Mouse (Mus musculus) forebrain, embryonic 13.5 days (tissue): ENCODE data around the gene Agap1. TPM values are rescaled to one million over a fixed set of nuclear protein-coding genes. Genes with fewer than 3 reads are reported as not detected.

ENCODE experiments used
- ATAC-seq: fragments of 200-750 bp; cut with Nextera tagmentation; 2 replicates; pipeline ENCODE4 v1.8.0; 2017
- H3K27ac ChIP-seq: fragments of 300-500 bp; sonication (generic); 2 replicates; pipeline ENCODE4 v1.5.1; 2015; ENCODE audit warnings: inconsistent platforms, mild to moderate bottlenecking, moderate library complexity
- H3K27me3 ChIP-seq: fragments of 300-500 bp; sonication (generic); 2 replicates; pipeline ENCODE4 v1.6.1; 2015; ENCODE audit warnings: mild to moderate bottlenecking, inconsistent platforms
- H3K36me3 ChIP-seq: fragments of 300-500 bp; sonication (generic); 2 replicates; pipeline ENCODE4 v1.6.1; 2015; ENCODE audit warnings: mild to moderate bottlenecking, inconsistent platforms; ENCODE audit not compliant: poor library complexity, severe bottlenecking
- H3K4me1 ChIP-seq: fragments of 300-500 bp; sonication (generic); 2 replicates; pipeline ENCODE4 v1.6.1; 2015; ENCODE audit warnings: inconsistent platforms
- H3K4me2 ChIP-seq: fragments of 300-500 bp; sonication (generic); 2 replicates; pipeline ENCODE4 v1.6.1; 2015; ENCODE audit warnings: inconsistent platforms, mild to moderate bottlenecking, moderate library complexity
- H3K4me3 ChIP-seq: fragments of 300-500 bp; sonication (generic); 2 replicates; pipeline ENCODE4 v1.5.1; 2015; ENCODE audit warnings: mild to moderate bottlenecking, inconsistent platforms
- H3K9ac ChIP-seq: fragments of 300-500 bp; sonication (generic); 2 replicates; pipeline ENCODE4 v1.6.1; 2015; ENCODE audit warnings: mild to moderate bottlenecking, inconsistent platforms
- H3K9me3 ChIP-seq: fragments of 300-500 bp; sonication (generic); replicated peaks from 2 replicates; pipeline ENCODE4 v1.6.1; 2016; ENCODE audit warnings: inconsistent platforms
- WGBS: fragments of 180-500 bp; shearing (Covaris S2); methylation state at CpG from one replicate; pipeline ENCODE4 v1.1.7; 2015; 5-methylcytosine and 5-hydroxymethylcytosine counted together
- polyA plus RNA-seq: library from polyadenylated mRNA; unstranded; fragments of >200 nt; fragmentation: Nextera tagmentation; extraction: Ambion mirVana; gene quantifications from 2 replicates; pipeline ENCODE4 v1.2.1, GENCODE M21; 2015

Gene Agap1
- polyA plus RNA-seq, 1 experiment from 2014 or later, result 25.4 TPM

DNA sequence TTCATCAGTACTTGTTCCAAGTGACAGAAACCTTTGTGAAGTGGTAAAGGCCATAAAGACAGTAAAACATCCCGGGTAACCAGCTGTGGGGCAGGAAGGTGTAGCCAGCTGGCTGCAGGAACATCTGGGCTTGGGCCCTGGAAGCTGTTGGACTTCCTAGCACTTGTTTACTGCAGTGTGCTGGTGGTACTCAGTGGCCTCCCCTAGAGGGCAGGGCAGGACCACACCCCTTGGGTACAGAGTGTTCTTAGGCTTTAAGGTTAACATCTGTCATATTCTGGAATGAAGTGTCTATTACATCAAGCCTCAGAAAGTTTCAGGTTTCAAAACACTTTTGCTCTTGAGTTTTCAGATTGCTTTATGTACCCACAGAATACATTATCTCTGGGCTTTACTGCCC is 376.5 kb downstream of the Agap1 start:
- 90% methylated on average over 1 of the region's 1 CpGs for WGBS
- H3K36me3 ChIP-seq, result peaks cover 18% of the 10 kb centered on the region

DNA sequence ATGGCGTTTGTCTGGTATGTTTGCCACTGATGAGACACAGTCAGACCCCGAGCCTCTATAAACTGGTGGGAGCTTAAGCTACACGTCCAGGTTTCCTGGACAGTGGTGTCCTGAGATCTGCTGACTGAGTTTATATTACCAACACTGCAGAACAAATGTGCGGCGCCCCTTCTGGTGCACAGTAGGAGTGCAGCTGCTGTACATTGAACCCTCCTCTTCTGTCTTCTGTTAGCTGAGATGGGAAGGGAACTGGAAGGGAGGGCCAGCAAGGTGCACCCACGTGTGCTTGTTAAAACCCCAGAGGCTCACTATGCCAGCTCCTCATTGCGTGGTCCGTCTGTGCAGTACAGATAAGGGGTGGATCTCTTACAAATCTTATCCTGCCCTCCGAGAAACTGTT is 389.5 kb downstream of the Agap1 start:
- H3K9ac ChIP-seq, result no peak overlapping the region
- H3K27me3 ChIP-seq, result peaks cover 35% of the 10 kb centered on the region
- no peak overlapping the region for H3K4me2 ChIP-seq
- H3K27ac ChIP-seq, result no peak overlapping the region
- H3K36me3 ChIP-seq, result peaks cover 32% of the 10 kb centered on the region
- no peaks in the 10 kb centered on the region for H3K9me3 ChIP-seq
- peaks cover 33% of the 10 kb centered on the region for H3K4me1 ChIP-seq
- ATAC-seq, result no peak
- H3K4me3 ChIP-seq, result no peak overlapping the region
- WGBS, result 76% methylated on average over 9 of the region's 9 CpGs

More for the DNA sequence above, 376.5 kb downstream of the Agap1 start:
- H3K27ac ChIP-seq, result no peak overlapping the region
- H3K4me2 ChIP-seq, result no peak overlapping the region
- no peak for ATAC-seq
- no peak overlapping the region for H3K4me3 ChIP-seq
- H3K27me3 ChIP-seq, result peaks cover 1% of the 10 kb centered on the region; the same call in 1 of the 2 replicates
- H3K9me3 ChIP-seq, result no peaks in the 10 kb centered on the region
- H3K9ac ChIP-seq, result no peak overlapping the region
- no peaks in the 10 kb centered on the region for H3K4me1 ChIP-seq

DNA sequence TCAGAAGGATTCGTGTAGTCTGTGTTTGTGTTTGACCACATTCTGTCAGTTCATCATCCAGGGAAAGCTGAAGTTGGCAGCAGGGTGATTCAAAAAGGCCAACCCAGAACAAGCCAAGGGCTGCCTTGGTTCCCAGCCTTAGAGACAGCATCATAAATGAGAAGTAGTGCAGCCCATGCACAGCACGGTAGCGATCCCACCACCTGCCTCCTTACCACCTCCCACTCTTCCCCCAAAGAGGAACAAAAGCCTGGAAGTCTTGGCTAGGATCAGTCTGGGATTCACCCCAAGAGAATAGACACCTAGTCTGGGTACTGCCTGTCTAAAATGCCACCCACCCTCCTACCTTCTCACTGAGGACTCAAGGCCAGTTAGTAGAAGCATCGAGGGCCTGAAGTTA is 390.9 kb downstream of the Agap1 start:
- Histone ChIP-seq H3K9me3 (no peaks in the 10 kb centered on the region), H3K4me3 (no peak overlapping the region), H3K27ac (no peak overlapping the region), H3K36me3 (peaks cover 26% of the 10 kb centered on the region), H3K27me3 (peaks cover 45% of the 10 kb centered on the region), H3K4me1 (peaks cover 47% of the 10 kb centered on the region), H3K9ac (no peak overlapping the region), H3K4me2 (no peak overlapping the region)
- WGBS, result 82% methylated on average over 4 of the region's 4 CpGs
- ATAC-seq, result no peak

DNA sequence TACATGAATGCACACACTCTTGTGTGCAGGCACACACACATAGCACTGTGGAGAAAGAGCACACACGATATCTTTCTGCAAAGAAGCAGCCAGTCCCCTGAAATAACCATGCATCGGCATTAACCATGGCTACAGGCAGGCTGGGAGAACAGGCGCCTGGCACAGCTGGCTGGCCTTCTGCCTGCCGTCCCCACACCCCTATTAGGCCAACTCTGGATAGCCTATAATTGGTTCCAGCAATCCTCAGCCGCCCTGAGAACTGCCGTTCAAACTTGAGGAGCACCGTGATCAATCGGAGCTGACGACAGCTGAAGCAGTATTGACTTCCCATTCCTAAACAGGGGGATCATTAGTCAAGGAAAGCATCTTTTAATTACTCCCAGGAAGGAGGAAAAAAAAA is 391.5 kb downstream of the Agap1 start:
- no peak overlapping the region for H3K4me3 ChIP-seq
- H3K27ac ChIP-seq, result no peak overlapping the region
- peaks cover 20% of the 10 kb centered on the region for H3K36me3 ChIP-seq
- ATAC-seq, result no peak
- no peak overlapping the region for H3K4me2 ChIP-seq
- H3K9me3 ChIP-seq, result no peaks in the 10 kb centered on the region
- H3K9ac ChIP-seq, result no peak overlapping the region
- H3K27me3 ChIP-seq, result peaks cover 52% of the 10 kb centered on the region
- WGBS, result 49% methylated on average over 9 of the region's 9 CpGs
- peaks cover 49% of the 10 kb centered on the region for H3K4me1 ChIP-seq

DNA sequence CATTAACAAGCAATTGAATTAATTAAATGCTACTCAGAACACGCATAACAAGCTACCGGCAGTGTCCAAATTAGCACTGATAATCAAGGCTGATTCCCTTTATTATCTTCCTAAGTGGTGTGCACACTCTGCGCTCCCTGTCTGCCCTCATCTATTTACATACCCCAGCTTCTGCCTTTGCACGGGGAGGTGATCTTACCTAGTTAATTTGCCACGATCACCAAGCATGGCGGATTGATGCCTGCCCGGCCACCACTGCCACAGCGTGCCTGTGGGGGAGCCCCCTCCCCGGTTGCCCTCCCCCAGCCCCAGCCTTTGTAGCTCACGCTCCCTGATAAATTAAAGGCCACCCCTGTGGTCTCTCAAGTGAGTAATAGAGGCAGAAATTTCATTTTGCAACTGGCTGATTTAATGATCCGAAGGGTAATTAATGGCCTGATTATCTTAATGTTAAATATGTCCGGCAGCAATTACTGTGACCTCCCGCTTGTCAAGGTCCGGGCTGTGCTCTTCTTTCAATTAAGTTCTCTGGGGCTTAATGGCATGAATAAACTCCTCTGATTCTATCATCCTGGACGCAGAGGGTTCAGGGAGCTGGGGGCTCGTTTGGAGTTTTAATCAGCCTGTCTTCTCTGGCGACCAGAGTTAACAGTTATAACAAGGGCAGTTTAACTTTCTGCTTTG is 393.9 kb downstream of the Agap1 start:
- Histone ChIP-seq H3K27ac (peak overlapping the region; percentile 68), H3K4me3 (no peak overlapping the region), H3K4me1 (peaks cover 49% of the 10 kb centered on the region), H3K9me3 (no peaks in the 10 kb centered on the region), H3K9ac (peak overlapping the region; percentile 41; the same call in 1 of the 2 replicates), H3K36me3 (no peaks in the 10 kb centered on the region), H3K4me2 (peak overlapping the region; percentile 36), H3K27me3 (peaks cover 64% of the 10 kb centered on the region)
- WGBS, result 4% methylated on average over 17 of the region's 17 CpGs
- ATAC-seq, result peak; percentile 74

DNA sequence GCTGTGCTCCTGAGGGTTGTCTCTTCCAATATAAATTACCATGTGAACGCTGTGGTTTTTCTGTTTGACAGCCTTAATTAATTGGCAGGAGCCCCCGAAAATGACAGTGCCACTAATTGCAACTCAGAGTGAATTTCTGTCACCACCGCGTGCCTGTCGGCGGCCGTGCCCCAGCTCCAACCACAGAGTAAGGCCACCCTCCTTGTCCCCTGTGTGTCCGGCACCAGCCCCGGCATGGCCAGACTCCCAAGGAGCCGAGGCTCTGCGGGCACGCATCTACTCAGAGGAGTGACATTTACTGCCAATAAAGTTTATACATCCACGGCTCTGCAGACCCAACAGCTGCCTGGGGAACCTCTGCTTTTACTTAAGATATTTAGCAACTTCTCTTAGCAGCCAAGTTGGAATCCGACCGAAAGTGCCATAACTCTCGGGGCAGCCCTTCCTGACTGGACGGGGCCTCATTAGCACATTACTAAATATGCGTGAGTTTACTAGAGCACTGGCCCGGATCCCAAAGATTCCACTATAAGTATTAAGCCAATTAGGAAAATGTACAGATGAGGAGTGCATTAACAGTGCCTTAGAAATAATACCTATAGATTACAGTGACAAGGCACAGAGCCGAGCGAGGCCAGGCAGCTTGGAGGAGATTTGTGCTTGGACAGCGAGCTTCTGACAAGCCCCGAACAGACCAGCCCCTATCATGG is 394.7 kb downstream of the Agap1 start:
- Histone ChIP-seq H3K4me2 (peak overlapping the region; percentile 36), H3K4me1 (peaks cover 49% of the 10 kb centered on the region), H3K27me3 (peaks cover 61% of the 10 kb centered on the region), H3K27ac (peak overlapping the region; percentile 68), H3K36me3 (no peaks in the 10 kb centered on the region), H3K9ac (0 out of 2 replicates have a peak overlapping the region, but pooled peaks have one; percentile 41), H3K4me3 (no peak overlapping the region), H3K9me3 (no peaks in the 10 kb centered on the region)
- peak; percentile 41 for ATAC-seq
- 31% methylated on average over 23 of the region's 23 CpGs for WGBS

DNA sequence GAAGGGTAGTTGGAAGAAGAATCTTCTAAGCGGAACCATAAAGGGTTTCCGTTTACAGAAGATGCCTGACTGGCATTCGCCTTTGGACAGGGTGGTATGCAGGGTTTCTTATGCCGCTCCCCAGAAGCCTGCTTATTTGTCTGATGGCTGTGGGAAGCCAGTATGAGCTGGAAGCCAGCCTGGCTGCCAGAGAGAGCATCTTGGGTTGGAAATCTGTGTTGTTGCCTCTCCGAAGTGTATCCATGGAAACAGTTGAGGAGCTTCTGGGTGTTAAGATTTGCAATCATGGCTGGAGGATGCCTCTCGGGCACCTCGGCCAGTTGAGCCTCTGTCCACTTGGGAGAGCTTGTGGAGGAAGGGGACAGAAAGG is 395.2 kb downstream of the Agap1 start:
- Histone ChIP-seq H3K9me3 (no peaks in the 10 kb centered on the region), H3K4me3 (no peak overlapping the region), H3K4me2 (peak overlapping the region; percentile 36), H3K4me1 (peaks cover 49% of the 10 kb centered on the region), H3K27ac (peak overlapping the region; percentile 65), H3K36me3 (no peaks in the 10 kb centered on the region), H3K9ac (0 out of 2 replicates have a peak overlapping the region, but pooled peaks have one; percentile 6), H3K27me3 (peaks cover 58% of the 10 kb centered on the region)
- WGBS, result 56% methylated on average over 7 of the region's 7 CpGs
- peak; percentile 11; the same call in 1 of the 2 replicates for ATAC-seq

DNA sequence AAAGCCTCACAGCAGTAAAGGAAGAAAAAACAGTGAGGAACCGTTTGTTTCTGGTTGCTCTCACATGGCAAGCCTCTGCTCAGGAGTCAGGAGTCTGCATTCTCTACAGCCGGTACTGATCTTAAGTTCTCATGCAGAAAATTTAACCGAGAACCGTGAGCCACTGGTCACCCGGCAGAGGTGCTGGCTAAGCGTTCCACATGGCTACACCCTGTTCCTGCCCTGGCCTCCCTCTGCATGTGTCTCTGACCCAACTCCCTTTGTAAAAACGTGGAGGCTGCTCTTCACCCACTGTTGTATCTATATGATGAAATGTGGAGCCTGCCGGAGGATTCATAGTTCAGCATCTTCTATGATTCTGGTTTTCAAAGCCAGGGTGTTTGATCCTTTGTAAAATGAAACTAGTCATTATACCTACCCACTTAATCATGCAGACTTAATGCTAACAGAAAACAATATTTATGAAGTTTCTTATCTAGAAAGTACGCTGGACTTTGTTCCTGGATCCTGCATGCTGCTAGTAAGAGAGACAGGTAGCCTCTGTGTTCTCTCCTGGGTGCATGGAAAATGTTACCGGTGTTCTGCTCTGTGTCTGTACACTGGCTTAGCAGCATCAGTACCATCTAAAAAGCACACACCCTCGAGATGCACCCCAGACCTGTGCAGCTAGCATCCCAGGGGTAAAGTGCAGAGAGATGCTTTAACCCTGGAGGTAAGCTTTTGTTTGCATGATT is 396.2 kb downstream of the Agap1 start:
- no peak for ATAC-seq

DNA sequence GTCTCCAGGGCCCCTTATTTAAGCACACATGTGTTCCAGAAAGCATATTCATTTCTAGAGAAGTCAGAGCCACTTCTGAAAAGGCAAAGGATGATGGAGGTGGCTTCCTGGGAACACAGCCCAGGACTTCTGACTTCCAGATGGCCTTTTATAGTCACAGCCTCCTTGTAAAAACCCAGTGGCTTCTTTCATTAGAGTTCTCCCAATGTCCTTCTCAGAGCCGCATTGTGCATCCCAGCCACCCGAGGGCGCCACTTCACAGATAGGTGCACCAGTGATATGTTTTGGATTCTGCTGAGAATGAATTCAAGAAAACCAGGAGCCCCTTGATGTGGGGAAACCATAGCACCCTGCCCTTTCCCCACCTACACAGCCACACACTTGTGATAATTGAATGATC is 404.6 kb downstream of the Agap1 start:
- no peak overlapping the region for H3K4me3 ChIP-seq
- H3K9ac ChIP-seq, result no peak overlapping the region
- WGBS, result 27% methylated on average over 3 of the region's 3 CpGs
- ATAC-seq, result no peak
- no peak overlapping the region for H3K4me2 ChIP-seq
- no peaks in the 10 kb centered on the region for H3K9me3 ChIP-seq
- H3K4me1 ChIP-seq, result peaks cover 10% of the 10 kb centered on the region
- H3K27me3 ChIP-seq, result peaks cover 37% of the 10 kb centered on the region
- H3K27ac ChIP-seq, result no peak overlapping the region
- no peaks in the 10 kb centered on the region for H3K36me3 ChIP-seq

More for the DNA sequence above, 396.2 kb downstream of the Agap1 start:
- H3K9me3 ChIP-seq, result no peaks in the 10 kb centered on the region
- no peak overlapping the region for H3K4me2 ChIP-seq
- peaks cover 48% of the 10 kb centered on the region for H3K4me1 ChIP-seq
- no peak overlapping the region for H3K9ac ChIP-seq
- H3K27ac ChIP-seq, result no peak overlapping the region
- H3K36me3 ChIP-seq, result no peaks in the 10 kb centered on the region
- H3K4me3 ChIP-seq, result no peak overlapping the region
- peaks cover 48% of the 10 kb centered on the region for H3K27me3 ChIP-seq
- WGBS, result 84% methylated on average over 11 of the region's 11 CpGs

DNA sequence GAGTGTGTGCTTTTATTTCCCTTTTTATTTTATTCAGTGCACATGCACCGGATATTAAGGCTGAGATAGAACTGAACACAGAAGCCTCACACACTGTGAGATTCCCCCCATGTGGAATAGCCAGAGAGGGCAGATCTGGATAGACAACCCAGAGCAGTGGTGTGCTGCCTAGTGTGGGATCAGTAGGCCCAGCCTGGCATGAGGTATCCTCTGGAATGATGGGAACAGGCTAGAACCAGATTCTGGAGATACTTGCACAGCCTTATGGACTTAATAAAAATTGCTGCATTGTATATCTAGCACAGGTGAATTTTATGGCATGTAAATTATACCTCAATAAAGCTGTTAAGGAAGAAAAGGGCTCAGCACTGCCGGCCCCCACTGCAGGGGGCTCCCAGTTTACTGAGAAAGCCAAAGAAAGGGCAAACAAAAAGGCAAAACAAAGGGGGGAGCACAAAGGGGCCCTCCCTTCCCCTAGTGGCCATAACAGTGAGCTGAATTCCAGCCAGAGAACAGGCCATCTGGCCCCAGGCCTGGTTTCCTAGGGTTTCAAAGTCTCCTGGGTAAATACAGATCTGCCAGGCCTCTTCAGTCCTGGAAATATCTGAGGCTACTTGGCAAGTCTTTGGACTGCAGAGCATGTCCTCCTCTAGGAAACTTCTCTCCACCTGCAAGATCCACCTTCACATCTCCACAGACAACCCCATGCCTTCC is 405.6 kb downstream of the Agap1 start:
- no peak overlapping the region for H3K27ac ChIP-seq
- H3K4me2 ChIP-seq, result no peak overlapping the region
- no peak overlapping the region for H3K4me3 ChIP-seq
- H3K27me3 ChIP-seq, result peaks cover 37% of the 10 kb centered on the region
- peaks cover 10% of the 10 kb centered on the region for H3K4me1 ChIP-seq
- no peaks in the 10 kb centered on the region for H3K9me3 ChIP-seq
- peak overlapping the region; percentile 31; the same call in 1 of the 2 replicates for H3K9ac ChIP-seq
- 29% methylated on average over 2 of the region's 2 CpGs for WGBS
- H3K36me3 ChIP-seq, result no peaks in the 10 kb centered on the region
- no peak for ATAC-seq

DNA sequence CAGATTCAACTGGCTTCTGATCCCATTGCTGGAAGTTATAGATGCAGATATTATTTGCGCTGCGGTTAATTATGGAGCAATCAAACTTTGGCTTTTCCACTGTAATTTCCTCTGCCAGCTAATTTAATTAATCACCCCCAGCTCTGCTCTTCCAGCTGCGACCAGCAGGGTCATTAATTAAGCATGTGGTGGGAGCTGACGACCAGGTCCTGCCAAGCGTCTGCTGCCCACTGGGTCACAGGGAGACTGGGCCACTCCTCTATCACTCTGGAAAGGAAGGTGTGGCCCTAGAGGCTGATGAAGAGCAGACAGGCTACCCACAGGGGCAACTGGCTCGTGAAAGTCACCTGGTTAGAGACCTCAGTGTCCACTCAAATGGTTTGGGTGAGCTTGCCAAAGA is 411.2 kb downstream of the Agap1 start:
- Histone ChIP-seq H3K4me3 (no peak overlapping the region), H3K9ac (no peak overlapping the region), H3K4me2 (no peak overlapping the region), H3K36me3 (no peaks in the 10 kb centered on the region), H3K27me3 (peaks cover 45% of the 10 kb centered on the region), H3K27ac (no peak overlapping the region), H3K4me1 (peaks cover 17% of the 10 kb centered on the region), H3K9me3 (no peaks in the 10 kb centered on the region)
- WGBS, result 43% methylated on average over 6 of the region's 6 CpGs
- no peak for ATAC-seq
